Mouse (Mus musculus) bone marrow macrophage, adult 2 months (primary cell): ENCODE measurements around the gene Cct8l1. TPM values are rescaled to one million over a fixed set of nuclear protein-coding genes. Genes with fewer than 3 reads are reported as not detected.
A peak's percentile ranks its signal among the peaks of the same experiment; 100 is the strongest.

ENCODE experiments used
- H3K27ac ChIP-seq: 2 replicates; pipeline ENCODE4 v1.5.1; 2012; ENCODE audit warnings: low read depth, low read length; ENCODE audit not compliant: insufficient read depth
- H3K4me1 ChIP-seq: 2 replicates; pipeline ENCODE4 v1.6.1; 2012; ENCODE audit warnings: low read length; ENCODE audit not compliant: control insufficient read depth, insufficient read depth
- H3K4me3 ChIP-seq: 2 replicates; pipeline ENCODE4 v1.5.1; 2012; ENCODE audit warnings: mild to moderate bottlenecking, low read length, moderate library complexity; ENCODE audit not compliant: insufficient read depth
- CTCF ChIP-seq: IDR thresholded peaks from 2 replicates; pipeline ENCODE4 v1.5.1; 2012; ENCODE audit warnings: low read depth, mild to moderate bottlenecking, low read length, moderate library complexity
- POLR2A ChIP-seq: IDR thresholded peaks from 2 replicates; pipeline ENCODE4 v1.6.1; 2012; ENCODE audit warnings: mild to moderate bottlenecking, low read depth, low read length, borderline replicate concordance
- polyA plus RNA-seq: library from polyadenylated mRNA; stranded (reverse); fragments of >200 nt; gene quantifications from 2 replicates; pipeline ENCODE4 v1.2.4, GENCODE M21; 2012; ENCODE audit not compliant: missing spikeins, insufficient read depth, insufficient read length

Cct8l1 gene
- polyA plus RNA-seq, 1 experiment = not detected

GRCm38 (mm10) chr5:25499423-25500398 is 16.2 kb upstream of the Cct8l1 start:
- peaks cover 8% of the 10 kb centered on the region for H3K4me1 ChIP-seq
- TF ChIP-seq CTCF (no peak), POLR2A (no peak)
- peak overlapping the region; percentile 95 for H3K27ac ChIP-seq
- H3K4me3 ChIP-seq = peak overlapping the region; percentile 98

GRCm38 (mm10) chr5:25500686-25501085 is 15.2 kb upstream of the Cct8l1 start:
- H3K4me1 ChIP-seq = peaks cover 6% of the 10 kb centered on the region; the same call in 1 of the 2 replicates
- TF ChIP-seq POLR2A (no peak), CTCF (no peak)
- no peak overlapping the region for H3K27ac ChIP-seq
- no peak overlapping the region for H3K4me3 ChIP-seq

- no peak for TF ChIP-seq POLR2A
- H3K27ac ChIP-seq = no peak overlapping the region
- no peaks in the 10 kb centered on the region; the same call in 1 of the 2 replicates for H3K4me1 ChIP-seq
- H3K4me3 ChIP-seq = no peak overlapping the region
Measured at GRCm38 (mm10) chr5:25506041-25506440, 9.8 kb upstream of the Cct8l1 start.

DNA sequence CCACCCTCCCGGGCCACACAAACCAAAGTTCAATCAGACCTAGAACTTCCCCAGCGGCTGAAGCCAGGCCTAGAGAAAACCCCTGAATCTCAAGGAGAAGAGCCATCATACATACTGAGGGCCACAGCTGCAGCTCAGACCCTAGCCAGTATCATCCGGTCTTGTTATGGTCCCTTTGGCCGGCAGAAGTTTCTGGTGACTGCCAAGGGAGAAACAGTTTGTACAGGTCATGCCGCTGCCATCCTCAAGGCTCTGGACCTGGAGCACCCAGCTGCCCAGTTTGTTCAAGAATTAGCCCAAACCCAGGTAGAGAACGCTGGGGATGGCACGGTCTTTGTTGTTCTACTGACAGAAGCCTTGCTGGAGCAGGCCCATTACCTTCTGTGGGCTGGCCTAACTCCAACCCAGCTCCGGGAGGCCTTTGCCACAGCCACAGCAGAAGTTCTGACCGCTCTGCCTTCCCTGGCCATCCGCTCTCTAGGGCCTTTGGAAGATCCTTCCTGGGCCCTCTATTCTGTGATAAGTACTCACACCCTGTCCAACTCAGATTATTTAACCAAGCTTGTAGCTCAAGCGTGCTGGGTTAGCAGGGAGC is 531 bp downstream of the Cct8l1 start:
- H3K27ac ChIP-seq = no peak overlapping the region
- peaks cover 3% of the 10 kb centered on the region; the same call in 1 of the 2 replicates for H3K4me1 ChIP-seq
- no peak overlapping the region for H3K4me3 ChIP-seq
- no peak for TF ChIP-seq CTCF
- no peak for TF ChIP-seq POLR2A

- peaks cover 3% of the 10 kb centered on the region; the same call in 1 of the 2 replicates for H3K4me1 ChIP-seq
- no peak overlapping the region for H3K27ac ChIP-seq
- TF ChIP-seq CTCF = no peak
- TF ChIP-seq POLR2A = no peak
- H3K4me3 ChIP-seq = no peak overlapping the region
Measured at GRCm38 (mm10) chr5:25517550-25517949, 1.7 kb downstream of the Cct8l1 start.

- H3K4me3 ChIP-seq = no peak overlapping the region
- H3K27ac ChIP-seq = no peak overlapping the region
- TF ChIP-seq CTCF (no peak), POLR2A (no peak)
- peaks cover 3% of the 10 kb centered on the region; the same call in 1 of the 2 replicates for H3K4me1 ChIP-seq
Measured at GRCm38 (mm10) chr5:25519820-25520219, 4.0 kb downstream of the Cct8l1 start.

DNA sequence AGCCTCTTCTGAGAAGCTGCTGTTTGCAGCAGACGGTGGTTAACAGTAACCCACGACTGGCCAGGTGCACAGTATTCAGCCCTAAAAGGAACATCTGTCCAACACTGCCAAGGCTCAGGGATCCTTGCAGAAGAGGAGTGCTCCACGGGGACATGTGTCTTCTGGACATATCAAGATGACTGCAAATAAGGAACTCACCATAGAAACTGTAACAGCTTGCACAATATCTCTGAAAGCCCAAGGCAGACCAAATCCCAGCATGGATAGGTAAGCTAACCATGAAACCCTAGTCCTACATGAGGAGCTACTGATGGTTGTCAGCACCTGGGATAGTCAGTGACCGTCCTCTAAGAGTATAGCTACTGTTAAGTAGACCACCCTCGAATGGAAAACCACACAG is 5.6 kb downstream of the Cct8l1 start:
- TF ChIP-seq POLR2A (no peak), CTCF (no peak)
- Histone ChIP-seq H3K4me1 (peaks cover 3% of the 10 kb centered on the region; the same call in 1 of the 2 replicates), H3K27ac (no peak overlapping the region), H3K4me3 (no peak overlapping the region)

DNA sequence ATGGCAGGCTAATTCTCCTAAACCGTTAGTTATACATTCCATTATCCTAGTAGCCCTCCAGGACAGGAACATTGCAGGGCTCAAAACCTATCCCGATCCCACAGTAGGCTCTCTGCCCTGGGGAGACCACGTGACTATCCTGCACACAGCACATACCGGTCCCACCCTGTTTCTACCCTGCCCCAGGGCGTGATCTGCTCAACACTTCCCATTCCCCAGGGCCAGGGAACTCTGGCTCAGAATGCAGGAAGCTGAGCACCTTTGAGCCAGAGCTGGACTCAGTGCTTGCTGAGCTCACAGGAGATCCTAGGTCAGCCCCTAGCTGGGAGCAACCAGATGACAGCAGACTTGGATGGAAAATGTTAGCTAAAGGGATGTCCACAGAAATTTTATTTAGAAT is 10.2 kb downstream of the Cct8l1 start:
- TF ChIP-seq CTCF (no peak), POLR2A (no peak)
- Histone ChIP-seq H3K4me1 (peaks cover 23% of the 10 kb centered on the region), H3K4me3 (no peak overlapping the region), H3K27ac (no peak overlapping the region)

- no peak overlapping the region for H3K4me3 ChIP-seq
- peaks cover 20% of the 10 kb centered on the region for H3K4me1 ChIP-seq
- TF ChIP-seq CTCF (no peak), POLR2A (no peak)
- no peak overlapping the region for H3K27ac ChIP-seq
Measured at GRCm38 (mm10) chr5:25526926-25527325, 11.1 kb downstream of the Cct8l1 start.

GRCm38 (mm10) chr5:25527971-25528370 is 12.1 kb downstream of the Cct8l1 start:
- Histone ChIP-seq H3K4me1 (peaks cover 20% of the 10 kb centered on the region), H3K27ac (no peak overlapping the region), H3K4me3 (no peak overlapping the region)
- no peak for TF ChIP-seq POLR2A
- no peak for TF ChIP-seq CTCF
